Mouse (Mus musculus) erythroblast, embryonic 14.5 days (primary cell): ENCODE data around the gene Tmem114.

Experiments
- GATA1 ChIP-seq: IDR thresholded peaks from 2 replicates; pipeline ENCODE4 v1.6.1; 2012; ENCODE audit warnings: low read length, inconsistent platforms, mixed read lengths
- TAL1 ChIP-seq: IDR thresholded peaks from 3 replicates; pipeline ENCODE4 v1.6.1; 2012; ENCODE audit warnings: low read length, inconsistent platforms, mixed read lengths

- TF ChIP-seq TAL1 (no peak), GATA1 (no peak)
Observed at GRCm38 (mm10) chr16:8455221-8455620, 30.3 kb upstream of the Tmem114 start.
